In the genomic region with DNA sequence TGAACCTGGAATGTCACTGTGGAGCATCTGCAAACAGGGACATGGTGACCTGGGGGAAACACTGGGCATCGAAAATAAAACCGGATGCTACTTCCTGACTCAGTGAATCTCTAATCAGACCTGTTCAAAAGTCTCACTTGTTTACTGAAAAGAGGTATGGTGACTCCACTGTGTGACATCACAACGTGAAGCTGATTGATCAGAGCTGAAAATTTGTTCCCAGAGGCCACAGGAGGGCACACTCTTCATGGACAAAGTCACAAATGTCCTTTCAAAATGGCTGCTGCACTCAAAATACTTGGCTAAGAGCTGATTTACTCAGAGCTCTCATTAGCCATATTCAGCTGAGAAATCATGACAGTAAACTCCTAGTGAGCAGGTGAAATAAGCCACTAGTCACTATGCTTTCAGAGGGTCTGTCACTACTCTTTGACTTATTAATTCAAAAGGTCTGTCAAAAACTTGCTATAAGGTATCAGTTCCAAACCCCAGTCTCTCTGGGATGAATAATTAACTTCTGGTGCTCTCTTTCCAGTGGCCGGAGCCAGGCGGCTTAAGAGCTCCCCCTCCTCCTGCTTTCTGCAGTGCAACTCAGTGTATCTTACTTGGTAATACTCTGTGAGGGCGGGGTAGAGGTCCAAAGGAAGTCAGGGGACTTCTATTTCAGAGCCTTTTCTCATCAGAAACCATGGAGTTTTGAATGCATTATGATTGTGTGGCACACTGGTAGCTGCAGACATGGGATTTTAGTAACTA, we compare ENCODE assay signal across 8 mouse cellular contexts. TPM values are rescaled to one million over a fixed set of nuclear protein-coding genes. Genes with fewer than 3 reads are reported as not detected.
A peak's percentile ranks its signal among the peaks of the same experiment; 100 is the strongest.
DNase-seq lines count a peak whose midpoint lies in the region; ATAC-seq lines count a peak whose summit lies in the region.

No protein-coding gene starts in this region.

- ATAC-seq in hindbrain, embryonic 12.5 days (ENCODE audit: low FRiP score): no peak
- ATAC-seq in heart, embryonic 16.5 days (replicated peaks; ENCODE audit: extremely low read depth, insufficient read depth, low FRiP score): peak; percentile 41; the same call in 1 of the 2 replicates
- ATAC-seq in neutrophil, adult 5-6 weeks (ENCODE audit: extremely low read depth, insufficient number of reproducible peaks, low FRiP score, poor library complexity, severe bottlenecking): 0 out of 2 replicates have a peak, but pooled peaks have one; percentile 16

- intact Hi-C loops in left cerebral cortex, postnatal 14 days (cut with DNase I): no loop called here

- no peaks in the 10 kb centered on the region for H3K9me3 ChIP-seq in hindbrain, embryonic 12.5 days (replicated peaks)
- H3K9me3 ChIP-seq in hindbrain, embryonic 10.5 days: no peaks in the 10 kb centered on the region
- no peaks in the 10 kb centered on the region for H3K9me3 ChIP-seq in heart, embryonic 16.5 days (replicated peaks; ENCODE audit: control insufficient read depth, low read length)

- H3K36me3 ChIP-seq in hindbrain, embryonic 12.5 days: no peaks in the 10 kb centered on the region
- H3K36me3 ChIP-seq in hindbrain, embryonic 10.5 days: no peaks in the 10 kb centered on the region
- H3K36me3 ChIP-seq in heart, embryonic 16.5 days (ENCODE audit: control insufficient read depth, insufficient read depth): no peaks in the 10 kb centered on the region

- no peaks in the 10 kb centered on the region for H3K27me3 ChIP-seq in hindbrain, embryonic 12.5 days
- no peaks in the 10 kb centered on the region for H3K27me3 ChIP-seq in hindbrain, embryonic 10.5 days (ENCODE audit: insufficient read depth, poor library complexity, severe bottlenecking)
- no peaks in the 10 kb centered on the region for H3K27me3 ChIP-seq in heart, embryonic 16.5 days (ENCODE audit: control insufficient read depth, insufficient read depth, low read length)

- H3K4me1 ChIP-seq in hindbrain, embryonic 12.5 days: peaks cover 5% of the 10 kb centered on the region
- H3K4me1 ChIP-seq in hindbrain, embryonic 10.5 days (replicated peaks): peaks cover 13% of the 10 kb centered on the region
- peaks cover 15% of the 10 kb centered on the region for H3K4me1 ChIP-seq in heart, embryonic 16.5 days (ENCODE audit: control insufficient read depth, insufficient read depth, low read length)

- no peak overlapping the region for H3K4me3 ChIP-seq in hindbrain, embryonic 12.5 days
- no peak overlapping the region for H3K4me3 ChIP-seq in hindbrain, embryonic 10.5 days
- no peak overlapping the region for H3K4me3 ChIP-seq in heart, embryonic 16.5 days (ENCODE audit: low read length)

- WGBS in hindbrain, embryonic 12.5 days: 52% methylated on average over 6 of the region's 6 CpGs
- WGBS in hindbrain, embryonic 10.5 days: 51% methylated on average over 6 of the region's 6 CpGs
- WGBS in heart, embryonic 16.5 days: 45% methylated on average over 6 of the region's 6 CpGs
- 24% methylated on average over 6 of the region's 6 CpGs for WGBS in large intestine, adult 2 months

- peak overlapping the region; percentile 23 for H3K27ac ChIP-seq in hindbrain, embryonic 12.5 days
- no peak overlapping the region for H3K27ac ChIP-seq in hindbrain, embryonic 10.5 days
- H3K27ac ChIP-seq in heart, embryonic 16.5 days (ENCODE audit: low read length): peak overlapping the region; percentile 43; the same call in 1 of the 2 replicates

- DNase-seq in hindbrain, embryonic 10.5 days (ENCODE audit: low spot score): no peak
- DNase-seq in adrenal gland, postnatal 14 days: peak; percentile 53
- DNase-seq in large intestine, adult 2 months (ENCODE audit: low read depth, low spot score): peak; percentile 52
- no peak for DNase-seq in left cerebral cortex, postnatal 14 days (ENCODE audit: low spot score in 2 of 2)
- no peak for DNase-seq in urinary bladder, postnatal 4 days (ENCODE audit: low spot score in 2 of 2)

- H3K9ac ChIP-seq in hindbrain, embryonic 12.5 days: no peak overlapping the region
- no peak overlapping the region for H3K9ac ChIP-seq in heart, embryonic 16.5 days (ENCODE audit: low read length)

- no peak overlapping the region for H3K4me2 ChIP-seq in hindbrain, embryonic 12.5 days (replicated peaks)
- no peak overlapping the region for H3K4me2 ChIP-seq in heart, embryonic 16.5 days (ENCODE audit: low read depth, low read length)

RNA-seq across cellular contexts. Expression of gene Map4k3, which starts 44.3 kb away (rescaled TPM):
- polyA plus RNA-seq in hindbrain, embryonic 12.5 days (2016; fragmentation: Nextera tagmentation; extraction: Ambion mirVana): 36.4 and 36.8 TPM in 2 replicates
- 16.0 and 18.1 TPM in 2 replicates for polyA plus RNA-seq in hindbrain, embryonic 10.5 days (2016; fragmentation: Nextera tagmentation; extraction: Ambion mirVana)
- 42.5 and 44.8 TPM in 2 replicates for total RNA-seq in adrenal gland, postnatal 14 days (2021)
- 17.9 and 20.0 TPM in 2 replicates for polyA plus RNA-seq in heart, embryonic 16.5 days (2015; fragmentation: Nextera tagmentation; extraction: Ambion mirVana)
- polyA plus RNA-seq in large intestine, adult 2 months (2012; rRNA removed): 10.6 and 12.6 TPM in 2 replicates
- total RNA-seq in neutrophil, adult 5-6 weeks (2017): 10.1 and 11.3 TPM in 2 replicates
- total RNA-seq in left cerebral cortex, postnatal 14 days (2021): 10 to 100 TPM; 62.2 to 64.8 TPM

Comparison
In these comparisons a context has a peak if more than half of its experiments do, and no peak if none do; other contexts are left out.
1. DNase-seq: peak in adrenal gland, postnatal 14 days (single experiment) and large intestine, adult 2 months (single experiment); none in hindbrain, embryonic 10.5 days (single experiment), left cerebral cortex, postnatal 14 days (0 of 2) and urinary bladder, postnatal 4 days (0 of 2).